Mouse (Mus musculus) heart, embryonic 16.5 days (tissue): ENCODE results near the gene Tmem40. TPM values are rescaled to one million over a fixed set of nuclear protein-coding genes. Genes with fewer than 3 reads are reported as not detected.
A peak's percentile ranks its signal among the peaks of the same experiment; 100 is the strongest.

Experiments
- ATAC-seq: fragments of 200-750 bp; cut with Nextera tagmentation; replicated peaks from 2 replicates; pipeline ENCODE4 v1.8.0; 2017; ENCODE audit warnings: moderate number of reproducible peaks; ENCODE audit not compliant: insufficient read depth, low FRiP score; ENCODE audit errors: extremely low read depth
- H3K27ac ChIP-seq: fragments of 300-500 bp; sonication (generic); 2 replicates; pipeline ENCODE4 v1.5.1; 2014; ENCODE audit warnings: mild to moderate bottlenecking, low read length, control low read depth, moderate library complexity
- H3K27me3 ChIP-seq: fragments of 300-500 bp; sonication (generic); 2 replicates; pipeline ENCODE4 v1.6.1; 2014; ENCODE audit warnings: low read length, mixed read lengths; ENCODE audit not compliant: control insufficient read depth, insufficient read depth
- H3K36me3 ChIP-seq: fragments of 300-500 bp; sonication (generic); 2 replicates; pipeline ENCODE4 v1.6.1; 2014; ENCODE audit not compliant: control insufficient read depth, insufficient read depth
- H3K4me1 ChIP-seq: fragments of 300-500 bp; sonication (generic); 2 replicates; pipeline ENCODE4 v1.6.1; 2014; ENCODE audit warnings: low read length, mixed read lengths; ENCODE audit not compliant: control insufficient read depth, insufficient read depth
- H3K4me2 ChIP-seq: fragments of 300-500 bp; sonication (generic); 2 replicates; pipeline ENCODE4 v1.6.1; 2014; ENCODE audit warnings: low read depth, mild to moderate bottlenecking, control low read depth, low read length
- H3K4me3 ChIP-seq: fragments of 300-500 bp; sonication (generic); 2 replicates; pipeline ENCODE4 v1.5.1; 2014; ENCODE audit warnings: mild to moderate bottlenecking, control low read depth, low read length
- H3K9ac ChIP-seq: fragments of 300-500 bp; sonication (generic); 2 replicates; pipeline ENCODE4 v1.6.1; 2014; ENCODE audit warnings: low read length, control low read depth
- H3K9me3 ChIP-seq: fragments of 300-500 bp; sonication (generic); replicated peaks from 2 replicates; pipeline ENCODE4 v1.6.1; 2016; ENCODE audit warnings: low read length; ENCODE audit not compliant: control insufficient read depth
- WGBS: fragments of 180-500 bp; shearing (Covaris S2); extraction: QIAGEN DNeasy Blood & Tissue Kit; methylation state at CpG from one replicate; pipeline ENCODE4 v1.1.7; 2014; 5-methylcytosine and 5-hydroxymethylcytosine counted together
- polyA plus RNA-seq: library from polyadenylated mRNA; unstranded; fragments of >200 nt; fragmentation: Nextera tagmentation; extraction: Ambion mirVana; gene quantifications from 2 replicates; pipeline ENCODE4 v1.2.1, GENCODE M21; 2015

Tmem40 gene
- polyA plus RNA-seq, 1 experiment from 2014 or later = 1.3 TPM

DNA sequence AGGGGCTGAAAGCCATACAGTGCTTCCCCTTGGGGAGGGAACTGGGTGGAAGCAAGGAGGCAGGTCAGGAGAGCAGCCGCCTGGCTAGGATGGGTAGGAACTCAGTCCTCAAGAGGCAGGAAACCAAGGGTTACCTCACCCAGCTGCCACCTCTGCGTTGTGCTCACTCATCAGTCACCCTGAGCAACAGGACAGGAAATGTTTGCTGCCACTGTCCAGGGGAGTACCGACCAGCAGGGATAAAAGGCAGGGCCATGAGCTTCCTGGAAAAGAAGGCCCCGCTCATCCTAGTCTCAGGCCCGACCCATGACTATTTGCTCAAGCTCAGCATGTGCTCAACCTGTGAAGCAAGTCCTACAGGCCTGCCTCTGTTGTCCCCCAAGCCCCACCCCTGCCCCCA is 2.7 kb downstream of the Tmem40 start:
- H3K9ac ChIP-seq = no peak overlapping the region
- no peak overlapping the region for H3K27ac ChIP-seq
- H3K9me3 ChIP-seq = no peaks in the 10 kb centered on the region
- ATAC-seq = no peak
- no peaks in the 10 kb centered on the region for H3K36me3 ChIP-seq
- H3K4me3 ChIP-seq = no peak overlapping the region
- WGBS = 50% methylated on average over 5 of the region's 5 CpGs
- H3K27me3 ChIP-seq = no peaks in the 10 kb centered on the region
- no peak overlapping the region for H3K4me2 ChIP-seq
- H3K4me1 ChIP-seq = peaks cover 24% of the 10 kb centered on the region

GRCm38 (mm10) chr6:115758981-115759435 is 3.2 kb downstream of the Tmem40 start:
- H3K36me3 ChIP-seq = no peaks in the 10 kb centered on the region
- whole genome bisulfite sequencing = 45% methylated on average over 9 of the region's 9 CpGs
- ATAC-seq = no peak
- no peak overlapping the region for H3K4me2 ChIP-seq
- no peaks in the 10 kb centered on the region for H3K9me3 ChIP-seq
- no peaks in the 10 kb centered on the region for H3K27me3 ChIP-seq
- no peak overlapping the region for H3K9ac ChIP-seq
- H3K27ac ChIP-seq = no peak overlapping the region
- H3K4me1 ChIP-seq = peaks cover 19% of the 10 kb centered on the region
- H3K4me3 ChIP-seq = no peak overlapping the region

GRCm38 (mm10) chr6:115755536-115755935 is 6.7 kb downstream of the Tmem40 start:
- WGBS = 32% methylated on average over 7 of the region's 7 CpGs
- H3K27ac ChIP-seq = peak overlapping the region; percentile 23; the same call in 1 of the 2 replicates
- H3K4me2 ChIP-seq = no peak overlapping the region
- H3K4me1 ChIP-seq = peaks cover 6% of the 10 kb centered on the region
- peak; percentile 38 for ATAC-seq
- no peaks in the 10 kb centered on the region for H3K36me3 ChIP-seq
- H3K9ac ChIP-seq = no peak overlapping the region
- no peak overlapping the region for H3K4me3 ChIP-seq
- H3K27me3 ChIP-seq = no peaks in the 10 kb centered on the region
- H3K9me3 ChIP-seq = no peaks in the 10 kb centered on the region

DNA sequence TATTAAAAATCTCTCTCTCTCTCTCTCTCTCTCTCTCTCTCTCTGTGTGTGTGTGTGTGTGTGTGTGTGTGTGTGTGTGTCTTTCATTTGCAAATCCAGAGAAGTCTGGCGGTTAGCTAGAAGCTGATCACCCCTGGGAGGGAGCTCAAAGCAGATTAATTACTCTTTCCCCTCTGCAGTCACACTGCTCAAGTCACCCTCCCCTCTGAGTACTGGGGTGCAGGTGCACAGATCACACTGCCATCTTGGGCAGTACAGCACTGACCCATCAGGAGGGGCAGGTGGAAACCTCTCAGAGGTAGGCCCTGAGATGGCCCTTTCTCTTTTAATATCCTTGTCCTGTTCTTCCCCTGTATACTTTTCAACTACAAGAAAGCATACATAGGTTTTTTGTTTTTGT is 15.9 kb downstream of the Tmem40 start:
- Histone ChIP-seq H3K9ac (no peak overlapping the region), H3K36me3 (no peaks in the 10 kb centered on the region), H3K4me2 (no peak overlapping the region), H3K4me1 (no peaks in the 10 kb centered on the region), H3K27me3 (no peaks in the 10 kb centered on the region), H3K9me3 (no peaks in the 10 kb centered on the region), H3K27ac (no peak overlapping the region), H3K4me3 (no peak overlapping the region)
- WGBS = 59% methylated on average over 1 of the region's 1 CpGs
- no peak for ATAC-seq

- Histone ChIP-seq H3K4me2 (no peak overlapping the region), H3K9ac (no peak overlapping the region), H3K9me3 (no peaks in the 10 kb centered on the region), H3K4me1 (no peaks in the 10 kb centered on the region), H3K27ac (no peak overlapping the region), H3K4me3 (no peak overlapping the region), H3K27me3 (no peaks in the 10 kb centered on the region), H3K36me3 (no peaks in the 10 kb centered on the region)
- 6% methylated on average over 1 of the region's 1 CpGs for WGBS
- ATAC-seq = 0 out of 2 replicates have a peak, but pooled peaks have one; percentile 41
These were observed 18.6 kb downstream of the Tmem40 start for GRCm38 (mm10) chr6:115743569-115743968.

- Histone ChIP-seq H3K9me3 (peaks cover 5% of the 10 kb centered on the region), H3K27me3 (no peaks in the 10 kb centered on the region), H3K27ac (no peak overlapping the region), H3K9ac (no peak overlapping the region), H3K4me2 (no peak overlapping the region), H3K4me1 (no peaks in the 10 kb centered on the region), H3K4me3 (no peak overlapping the region), H3K36me3 (no peaks in the 10 kb centered on the region)
- no peak for ATAC-seq
- 78% methylated on average over 5 of the region's 5 CpGs for WGBS
These were observed 23.2 kb downstream of the Tmem40 start for GRCm38 (mm10) chr6:115739056-115739455.

DNA sequence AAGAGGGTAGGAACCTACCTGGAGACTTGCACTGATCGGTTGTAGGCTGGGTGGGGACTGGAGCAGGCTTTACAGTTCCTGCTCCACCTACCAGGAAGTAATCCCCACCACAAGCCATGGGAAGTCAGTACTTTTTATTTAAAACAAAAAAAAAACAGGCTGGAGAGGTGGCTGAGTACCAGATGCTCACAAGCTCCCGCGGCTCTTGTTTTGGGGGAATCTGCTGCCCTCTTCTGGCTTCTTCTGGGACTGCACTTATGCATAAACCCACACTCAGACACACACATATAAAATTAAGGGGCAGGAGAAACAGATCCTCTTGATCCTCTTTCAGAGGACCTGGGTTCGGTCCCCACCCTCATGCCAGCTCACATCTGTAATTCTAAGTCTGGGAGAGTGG is 27.3 kb downstream of the Tmem40 start:
- no peak for ATAC-seq
- H3K36me3 ChIP-seq = no peaks in the 10 kb centered on the region
- H3K9ac ChIP-seq = no peak overlapping the region
- H3K27me3 ChIP-seq = no peaks in the 10 kb centered on the region
- H3K4me1 ChIP-seq = peaks cover 3% of the 10 kb centered on the region; the same call in 1 of the 2 replicates
- no peak overlapping the region for H3K27ac ChIP-seq
- H3K9me3 ChIP-seq = peaks cover 5% of the 10 kb centered on the region
- 78% methylated on average over 4 of the region's 4 CpGs for WGBS
- H3K4me3 ChIP-seq = no peak overlapping the region
- no peak overlapping the region for H3K4me2 ChIP-seq

DNA sequence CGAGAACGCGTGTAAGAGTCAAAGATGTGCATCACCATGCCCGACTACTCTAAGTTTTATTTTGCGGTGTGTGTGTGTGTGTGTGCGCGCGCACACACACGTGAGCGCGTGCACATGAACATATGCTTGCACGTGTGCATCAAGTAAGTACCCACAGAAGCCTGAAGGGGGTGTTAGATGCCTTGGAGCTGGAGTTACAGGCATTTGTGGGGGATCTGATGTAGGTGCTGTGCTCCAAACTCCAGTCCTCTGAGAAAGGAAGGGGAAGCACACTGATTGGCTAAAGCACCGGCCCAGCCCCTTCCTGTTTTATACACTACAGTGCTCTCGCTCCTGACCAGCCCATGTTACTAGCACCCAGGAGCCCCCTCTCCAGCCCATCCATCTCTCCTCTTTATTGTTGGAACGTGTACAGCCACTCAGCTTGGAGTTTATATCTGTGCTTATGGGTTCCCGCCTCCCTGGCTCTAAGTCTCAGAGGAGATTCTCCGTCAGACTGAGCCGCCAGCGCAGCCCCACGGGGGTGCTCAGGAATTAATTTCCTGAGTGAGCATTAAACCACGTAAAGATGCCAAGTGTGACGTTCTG is 29.8 kb downstream of the Tmem40 start:
- Histone ChIP-seq H3K4me3 (no peak overlapping the region), H3K27ac (no peak overlapping the region), H3K36me3 (no peaks in the 10 kb centered on the region), H3K27me3 (no peaks in the 10 kb centered on the region), H3K4me2 (no peak overlapping the region), H3K9ac (no peak overlapping the region), H3K4me1 (peaks cover 3% of the 10 kb centered on the region; the same call in 1 of the 2 replicates), H3K9me3 (peaks cover 7% of the 10 kb centered on the region)
- ATAC-seq = no peak
- WGBS = 78% methylated on average over 22 of the region's 22 CpGs

GRCm38 (mm10) chr6:115730560-115731342 is 31.5 kb downstream of the Tmem40 start:
- H3K27ac ChIP-seq = no peak overlapping the region
- H3K4me1 ChIP-seq = peaks cover 3% of the 10 kb centered on the region; the same call in 1 of the 2 replicates
- peaks cover 12% of the 10 kb centered on the region for H3K9me3 ChIP-seq
- no peak overlapping the region for H3K4me2 ChIP-seq
- 57% methylated on average over 20 of the region's 20 CpGs for WGBS
- no peak overlapping the region for H3K9ac ChIP-seq
- 0 out of 2 replicates have a peak, but pooled peaks have one; percentile 32 for ATAC-seq
- H3K36me3 ChIP-seq = 0 out of 2 replicates have a peak, but pooled peaks cover 2% of the 10 kb centered on the region
- H3K27me3 ChIP-seq = no peaks in the 10 kb centered on the region
- no peak overlapping the region for H3K4me3 ChIP-seq
